8 mouse cellular contexts compared by ENCODE assay signal in genomic region chr19:25674056-25674420, GRCm38 (mm10). TPM values are rescaled to one million over a fixed set of nuclear protein-coding genes. Genes with fewer than 3 reads are reported as not detected.
DNase-seq lines count a peak whose midpoint lies in the region; ATAC-seq and TF ChIP-seq lines count a peak whose summit lies in the region.

No protein-coding gene starts in this region.

- no peak overlapping the region for H3K27ac ChIP-seq in lung, embryonic 14.5 days (ENCODE audit: low read depth)
- H3K27ac ChIP-seq in forebrain, embryonic 11.5 days (ENCODE audit: low read depth, low read length), result no peak overlapping the region
- no peak overlapping the region for H3K27ac ChIP-seq in limb, embryonic 11.5 days (replicated peaks; ENCODE audit: low read depth, low read length)
- no peak overlapping the region for H3K27ac ChIP-seq in neural tube, embryonic 14.5 days (ENCODE audit: low read depth, low read length)

- peak overlapping the region; percentile 69 for H3K4me2 ChIP-seq in lung, embryonic 14.5 days
- H3K4me2 ChIP-seq in forebrain, embryonic 11.5 days (ENCODE audit: low read depth, low read length, severe bottlenecking), result peak overlapping the region; percentile 67
- peak overlapping the region; percentile 71 for H3K4me2 ChIP-seq in limb, embryonic 11.5 days (ENCODE audit: low read depth, severe bottlenecking)
- H3K4me2 ChIP-seq in neural tube, embryonic 14.5 days (ENCODE audit: low read depth, low read length), result peak overlapping the region; percentile 46

- no peaks in the 10 kb centered on the region for H3K36me3 ChIP-seq in lung, embryonic 14.5 days (ENCODE audit: insufficient read depth)
- H3K36me3 ChIP-seq in forebrain, embryonic 11.5 days (ENCODE audit: control insufficient read depth, insufficient read depth, low read length), result no peaks in the 10 kb centered on the region
- H3K36me3 ChIP-seq in limb, embryonic 11.5 days (ENCODE audit: control insufficient read depth, insufficient read depth, low read length), result no peaks in the 10 kb centered on the region
- H3K36me3 ChIP-seq in neural tube, embryonic 14.5 days (ENCODE audit: control insufficient read depth, insufficient read depth, low read length), result no peaks in the 10 kb centered on the region

- no peak overlapping the region for H3K9ac ChIP-seq in lung, embryonic 14.5 days
- no peak overlapping the region for H3K9ac ChIP-seq in forebrain, embryonic 11.5 days (ENCODE audit: low read length)
- H3K9ac ChIP-seq in limb, embryonic 11.5 days (ENCODE audit: low read length), result peak overlapping the region; percentile 43; the same call in 1 of the 2 replicates
- H3K9ac ChIP-seq in neural tube, embryonic 14.5 days (replicated peaks; ENCODE audit: low read depth, low read length), result no peak overlapping the region

- no peaks in the 10 kb centered on the region for H3K4me1 ChIP-seq in lung, embryonic 14.5 days (ENCODE audit: insufficient read depth)
- H3K4me1 ChIP-seq in lung, adult 2 months (ENCODE audit: control insufficient read depth, insufficient read depth, low read length), result 0 out of 2 replicates have a peak, but pooled peaks cover 4% of the 10 kb centered on the region
- H3K4me1 ChIP-seq in forebrain, embryonic 11.5 days (replicated peaks; ENCODE audit: control insufficient read depth, insufficient read depth, low read length), result peaks cover 12% of the 10 kb centered on the region; the same call in 1 of the 2 replicates
- peaks cover 7% of the 10 kb centered on the region; the same call in 1 of the 2 replicates for H3K4me1 ChIP-seq in limb, embryonic 11.5 days (ENCODE audit: control insufficient read depth, insufficient read depth, low read length)
- H3K4me1 ChIP-seq in neural tube, embryonic 14.5 days (ENCODE audit: control insufficient read depth, insufficient read depth, low read length), result no peaks in the 10 kb centered on the region; the same call in 1 of the 2 replicates

- H3K9me3 ChIP-seq in lung, embryonic 14.5 days (ENCODE audit: low read depth, low read length), result no peaks in the 10 kb centered on the region
- no peaks in the 10 kb centered on the region for H3K9me3 ChIP-seq in forebrain, embryonic 11.5 days (ENCODE audit: control insufficient read depth, low read length)
- no peaks in the 10 kb centered on the region for H3K9me3 ChIP-seq in limb, embryonic 11.5 days (ENCODE audit: control insufficient read depth, low read length)
- H3K9me3 ChIP-seq in neural tube, embryonic 14.5 days (ENCODE audit: control insufficient read depth, low read length), result no peaks in the 10 kb centered on the region

- TF ChIP-seq CTCF in lung, embryonic 14.5 days (IDR thresholded peaks at IDR 0.05; ENCODE audit: low read depth), result no peak
- TF ChIP-seq CTCF in lung, adult 2 months (IDR thresholded peaks at IDR 0.05; ENCODE audit: insufficient read depth, low read length), result no peak

- peak overlapping the region; percentile 40 for H3K4me3 ChIP-seq in lung, embryonic 14.5 days (ENCODE audit: low read depth, low read length)
- no peak overlapping the region for H3K4me3 ChIP-seq in lung, adult 2 months (replicated peaks; ENCODE audit: extremely low read depth, low read depth, low read length)
- H3K4me3 ChIP-seq in forebrain, embryonic 11.5 days (ENCODE audit: low read depth, low read length), result peak overlapping the region; percentile 37
- peak overlapping the region; percentile 39 for H3K4me3 ChIP-seq in limb, embryonic 11.5 days (ENCODE audit: low read depth, low read length)
- peak overlapping the region; percentile 22; the same call in 1 of the 2 replicates for H3K4me3 ChIP-seq in neural tube, embryonic 14.5 days (ENCODE audit: low read depth, low read length)

- WGBS in lung, embryonic 14.5 days, result 1% methylated on average over 15 of the region's 15 CpGs
- 4% methylated on average over 15 of the region's 15 CpGs for whole genome bisulfite sequencing in lung, adult 2 months
- under 1% methylated on average over 15 of the region's 15 CpGs for WGBS in forebrain, embryonic 11.5 days
- 2% methylated on average over 15 of the region's 15 CpGs for WGBS in limb, embryonic 11.5 days
- under 1% methylated on average over 15 of the region's 15 CpGs for WGBS in neural tube, embryonic 14.5 days

- ATAC-seq in lung, embryonic 14.5 days (ENCODE audit: insufficient read depth), result no peak
- ATAC-seq in forebrain, embryonic 11.5 days (replicated peaks; ENCODE audit: low FRiP score), result no peak
- no peak for ATAC-seq in limb, embryonic 11.5 days (ENCODE audit: insufficient number of reproducible peaks, low FRiP score, low TSS enrichment, low read depth)
- ATAC-seq in neural tube, embryonic 14.5 days (ENCODE audit: low read depth), result no peak

- TF ChIP-seq POLR2A in lung, adult 2 months (IDR thresholded peaks at IDR 0.05; ENCODE audit: borderline replicate concordance, extremely low read depth, low read depth, low read length), result no peak

- DNase-seq in lung, embryonic 14.5 days, result no peak
- DNase-seq in lung, adult 2 months, result no peak
- no peak for DNase-seq in forebrain, embryonic 11.5 days (ENCODE audit: low spot score)
- DNase-seq in limb, embryonic 11.5 days (ENCODE audit: low spot score), result no peak
- DNase-seq in right cerebral cortex, adult 18-20 months, result no peak
- DNase-seq in layer of hippocampus, adult 8-10 months (ENCODE audit: low spot score in 2 of 2), result no peak
- no peak for DNase-seq in lung, postnatal 10 days

- peaks cover 91% of the 10 kb centered on the region for H3K27me3 ChIP-seq in lung, embryonic 14.5 days (ENCODE audit: insufficient read depth, low read length)
- H3K27me3 ChIP-seq in forebrain, embryonic 11.5 days (ENCODE audit: control insufficient read depth, insufficient read depth, low read length), result peaks cover 75% of the 10 kb centered on the region
- H3K27me3 ChIP-seq in limb, embryonic 11.5 days (ENCODE audit: control insufficient read depth, insufficient read depth, low read length), result peaks cover 82% of the 10 kb centered on the region
- H3K27me3 ChIP-seq in neural tube, embryonic 14.5 days (ENCODE audit: control insufficient read depth, insufficient read depth, low read length), result peaks cover 56% of the 10 kb centered on the region

RNA-seq across cellular contexts. Expression of gene Dmrt2, which starts 1.8 kb away (rescaled TPM):
- polyA plus RNA-seq in lung, embryonic 14.5 days (2014; fragmentation: Nextera tagmentation; extraction: Ambion mirVana), result 0.41 and 0.62 TPM in 2 replicates
- polyA plus RNA-seq in lung, adult 2 months (2012; rRNA removed), result 0.86 and 1.5 TPM in 2 replicates
- polyA plus RNA-seq in forebrain, embryonic 11.5 days (2014; fragmentation: Nextera tagmentation; extraction: Ambion mirVana), result 0.41 and 0.48 TPM in 2 replicates
- polyA plus RNA-seq in limb, embryonic 11.5 days (2014; fragmentation: Nextera tagmentation; extraction: Ambion mirVana), result 11.1 and 11.5 TPM in 2 replicates
- polyA plus RNA-seq in neural tube, embryonic 14.5 days (2014; fragmentation: Nextera tagmentation; extraction: Ambion mirVana), result 0.13 and 0.22 TPM in 2 replicates
- 1 to 10 TPM; 1.1 to 1.6 (median 1.3) TPM for total RNA-seq in layer of hippocampus, adult 8-10 months (2022)
